Mouse (Mus musculus) kidney, adult 2 months (tissue): ENCODE results near the gene Morn5.

Source experiments
- CTCF ChIP-seq: fragments of 200-500 bp; conservative IDR thresholded peaks from 2 replicates; pipeline ENCODE4 v1.5.1; 2011; ENCODE audit warnings: low read depth, mild to moderate bottlenecking, control low read depth, low read length, moderate library complexity, mixed read lengths; ENCODE audit not compliant: insufficient read depth, insufficient read length
- POLR2A ChIP-seq: fragments of 200-500 bp; IDR thresholded peaks from one replicate; pipeline ENCODE4 v1.6.1; 2011; ENCODE audit warnings: low read depth, low read length, control low read depth

GRCm38 (mm10) chr2:36000390-36000789 lies 48.9 kb upstream of the Morn5 start:
- TF ChIP-seq CTCF: no peak
- no peak for TF ChIP-seq POLR2A
